Mouse (Mus musculus): ENCODE measurements around the gene Bpifb3.

The Bpifb3 gene

GRCm38 (mm10) chr2:153917930-153918329 is at the start of gene Bpifb3:
TSS of gene Bpifb3 (plus strand) at chr2:153918230.
- DNase-seq (ENCODE audit: low read depth, low spot score): no peak

GRCm38 (mm10) chr2:153870984-153871383 is 47.0 kb upstream of the Bpifb3 start, which contains the start of gene Sun5:
TSS of gene Sun5 (minus strand) at chr2:153871084.
- no peak for DNase-seq (ENCODE audit: low read depth, low spot score)

- no peak for DNase-seq (ENCODE audit: low read depth, low spot score)
These were observed 43.3 kb upstream of the Bpifb3 start, which contains the start of gene Bpifb2 for GRCm38 (mm10) chr2:153874745-153875144. TSS of gene Bpifb2 (plus strand) at chr2:153875045.

GRCm38 (mm10) chr2:153899111-153899510 is 18.9 kb upstream of the Bpifb3 start:
- no peak for DNase-seq (ENCODE audit: low read depth, low spot score)

GRCm38 (mm10) chr2:153900088-153900487 is 17.9 kb upstream of the Bpifb3 start, which contains the start of gene Bpifb6:
TSS of gene Bpifb6 (plus strand) at chr2:153900388.
- no peak for DNase-seq (ENCODE audit: low read depth, low spot score)

GRCm38 (mm10) chr2:153902726-153903125 is 15.3 kb upstream of the Bpifb3 start:
- no peak for DNase-seq (ENCODE audit: low read depth, low spot score)

- DNase-seq (ENCODE audit: low read depth, low spot score): no peak
These were observed 11.4 kb upstream of the Bpifb3 start for GRCm38 (mm10) chr2:153906626-153907025.

- no peak for DNase-seq (ENCODE audit: low read depth, low spot score)
These were observed 3.9 kb upstream of the Bpifb3 start for GRCm38 (mm10) chr2:153914151-153914550.

GRCm38 (mm10) chr2:153921246-153921645 is 3.2 kb downstream of the Bpifb3 start:
- no peak for DNase-seq (ENCODE audit: low read depth, low spot score)

- peak; percentile 61 for DNase-seq (ENCODE audit: low read depth, low spot score)
These were observed 11.9 kb downstream of the Bpifb3 start for GRCm38 (mm10) chr2:153929871-153930413.

GRCm38 (mm10) chr2:153931125-153931524 is 13.1 kb downstream of the Bpifb3 start:
- DNase-seq (ENCODE audit: low read depth, low spot score): no peak

GRCm38 (mm10) chr2:153933311-153933710 is 15.3 kb downstream of the Bpifb3 start:
- DNase-seq (ENCODE audit: low read depth, low spot score): no peak

- no peak for DNase-seq (ENCODE audit: low read depth, low spot score)
These were observed 17.3 kb downstream of the Bpifb3 start for GRCm38 (mm10) chr2:153935348-153935747.

- no peak for DNase-seq (ENCODE audit: low read depth, low spot score)
These were observed 19.8 kb downstream of the Bpifb3 start, which contains the start of gene Bpifb4 for GRCm38 (mm10) chr2:153937843-153938242. TSS of gene Bpifb4 (plus strand) at chr2:153938212.

- DNase-seq (ENCODE audit: low read depth, low spot score): peak; percentile 51
These were observed 25.5 kb downstream of the Bpifb3 start for GRCm38 (mm10) chr2:153943537-153943936.

- no peak for DNase-seq (ENCODE audit: low read depth, low spot score)
These were observed 26.5 kb downstream of the Bpifb3 start for GRCm38 (mm10) chr2:153944567-153944966.

GRCm38 (mm10) chr2:153952897-153953296 is 34.9 kb downstream of the Bpifb3 start:
- DNase-seq (ENCODE audit: low read depth, low spot score): peak; percentile 61

GRCm38 (mm10) chr2:153953836-153954235 is 35.8 kb downstream of the Bpifb3 start:
- peak; percentile 53 for DNase-seq (ENCODE audit: low read depth, low spot score)

- DNase-seq (ENCODE audit: low read depth, low spot score): no peak
These were observed 44.8 kb downstream of the Bpifb3 start for GRCm38 (mm10) chr2:153962821-153963331.

- no peak for DNase-seq (ENCODE audit: low read depth, low spot score)
These were observed 45.3 kb downstream of the Bpifb3 start for GRCm38 (mm10) chr2:153963334-153963733.

GRCm38 (mm10) chr2:153970221-153970620 is 52.2 kb downstream of the Bpifb3 start:
- DNase-seq (ENCODE audit: low read depth, low spot score): peak; percentile 11

GRCm38 (mm10) chr2:153974582-153974981 is 56.6 kb downstream of the Bpifb3 start, which contains the start of gene Bpifa6:
TSS of gene Bpifa6 (plus strand) at chr2:153974945.
- DNase-seq (ENCODE audit: low read depth, low spot score): no peak

Measured in retina, postnatal 7 days (tissue).